Mouse (Mus musculus): ENCODE results near the gene Gm49321.

Gene Gm49321

GRCm38 (mm10) chr12:74014739-74015270 lies 77.4 kb downstream of the Gm49321 start:
- peak; percentile 90 for DNase-seq

GRCm38 (mm10) chr12:74015491-74015890 lies 78.0 kb downstream of the Gm49321 start:
- peak; percentile 50 for DNase-seq

All from heart, adult 11 months (tissue).